In the genomic region with DNA sequence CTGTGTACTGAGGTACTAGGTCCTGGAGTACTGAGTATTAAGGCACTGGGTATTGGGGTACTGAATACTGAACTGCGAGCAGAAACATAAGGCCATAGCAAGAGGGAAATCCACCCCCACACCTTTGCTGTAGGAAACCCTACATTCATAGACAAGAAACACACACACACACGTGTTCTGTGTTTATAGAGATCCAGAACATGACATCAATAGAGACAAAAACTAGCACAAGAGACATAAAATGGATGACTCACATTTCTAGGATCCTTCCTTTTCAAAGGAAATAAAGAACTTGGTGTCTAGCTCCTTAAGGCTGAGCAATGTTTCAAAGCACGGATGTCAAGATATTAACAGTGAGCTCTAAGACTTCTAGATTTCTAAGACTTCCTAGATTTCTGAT, we compare ENCODE assay signal across 23 mouse cellular contexts.
"Had no signal": no experiment of that assay in that cellular context is flagged by ENCODE, and none has a peak within 500 bp of the region (broad histone marks: within the 10 kb centered on the region; RNA-seq: fewer than 3 reads in every experiment).

No protein-coding gene starts in this region.

- H3K4me1 ChIP-seq: liver, embryonic 12.5 days; liver, embryonic 15.5 days; megakaryocyte, embryonic 14.5 days had no signal

- H3K36me3 ChIP-seq: kidney, embryonic 15.5 days; limb, embryonic 12.5 days; liver, embryonic 12.5 days; liver, embryonic 15.5 days; lung, embryonic 15.5 days; midbrain, embryonic 13.5 days; neural tube, embryonic 13.5 days; stomach, embryonic 15.5 days had no signal

- H3K4me2 ChIP-seq: kidney, embryonic 15.5 days; limb, embryonic 12.5 days; liver, embryonic 12.5 days; liver, embryonic 15.5 days; lung, embryonic 15.5 days; midbrain, embryonic 13.5 days; neural tube, embryonic 13.5 days; stomach, embryonic 15.5 days had no signal

- H3K9me3 ChIP-seq: kidney, embryonic 15.5 days; limb, embryonic 12.5 days; liver, embryonic 12.5 days; liver, embryonic 15.5 days; lung, embryonic 15.5 days; megakaryocyte, embryonic 14.5 days; midbrain, embryonic 13.5 days; neural tube, embryonic 13.5 days; stomach, embryonic 15.5 days had no signal

- H3K4me3 ChIP-seq: kidney, embryonic 15.5 days; left cerebral cortex, adult 2 months; limb, embryonic 12.5 days; liver, embryonic 12.5 days; liver, embryonic 15.5 days; lung, embryonic 15.5 days; megakaryocyte, embryonic 14.5 days; midbrain, embryonic 13.5 days; myocyte; neural tube, embryonic 13.5 days; stomach, embryonic 15.5 days had no signal

- H3K27ac ChIP-seq: kidney, embryonic 15.5 days; left cerebral cortex, adult 2 months; liver, embryonic 12.5 days; liver, embryonic 15.5 days; lung, embryonic 15.5 days; neural tube, embryonic 13.5 days; stomach, embryonic 15.5 days had no signal

- ATAC-seq: liver, embryonic 12.5 days; midbrain, embryonic 13.5 days had no signal

- DNase-seq: kidney, adult 8-10 months; kidney, postnatal 10 days; kidney, postnatal 36 days; layer of hippocampus, postnatal 36 days; liver; lung, adult 18-20 months; lung, postnatal 10 days; lung, postnatal 36 days; retina, postnatal 1 day; right cerebral cortex, postnatal 25 days; spleen, adult 18-20 months; thymus, postnatal 25 days had no signal

- H3K9ac ChIP-seq: kidney, embryonic 15.5 days; limb, embryonic 12.5 days; liver, embryonic 12.5 days; liver, embryonic 15.5 days; lung, embryonic 15.5 days; midbrain, embryonic 13.5 days; neural tube, embryonic 13.5 days; stomach, embryonic 15.5 days had no signal

- H3K27me3 ChIP-seq: kidney, embryonic 15.5 days; limb, embryonic 12.5 days; lung, embryonic 15.5 days; stomach, embryonic 15.5 days had no signal
